Mouse (Mus musculus): ENCODE data around the gene Nsun7. TPM values are rescaled to one million over a fixed set of nuclear protein-coding genes. Genes with fewer than 3 reads are reported as not detected.

Gene Nsun7
- polyA plus RNA-seq, 1 experiment from 2014 or later, result 0.26 TPM

GRCm38 (mm10) chr5:66340356-66341102, 80.8 kb downstream of the Nsun7 start:
- Histone ChIP-seq H3K27ac (ENCODE audit: low read length) (no peak overlapping the region), H3K9me3 (replicated peaks; ENCODE audit: control insufficient read depth, low read length) (no peaks in the 10 kb centered on the region), H3K27me3 (ENCODE audit: control insufficient read depth, insufficient read depth, low read length) (no peaks in the 10 kb centered on the region), H3K36me3 (ENCODE audit: control insufficient read depth, insufficient read depth, low read length) (no peaks in the 10 kb centered on the region), H3K4me1 (ENCODE audit: control insufficient read depth, insufficient read depth, low read length) (peaks cover 10% of the 10 kb centered on the region), H3K4me3 (replicated peaks; ENCODE audit: low read length) (no peak overlapping the region), H3K4me2 (ENCODE audit: low read depth, low read length) (no peak overlapping the region), H3K9ac (ENCODE audit: low read length) (no peak overlapping the region)
- 63% methylated on average over 17 of the region's 17 CpGs for WGBS
- ATAC-seq (ENCODE audit: insufficient read depth, low FRiP score), result no peak

GRCm38 (mm10) chr5:66341848-66342247, 82.2 kb downstream of the Nsun7 start:
- no peaks in the 10 kb centered on the region for H3K9me3 ChIP-seq (replicated peaks; ENCODE audit: control insufficient read depth, low read length)
- no peak overlapping the region for H3K9ac ChIP-seq (ENCODE audit: low read length)
- H3K36me3 ChIP-seq (ENCODE audit: control insufficient read depth, insufficient read depth, low read length), result no peaks in the 10 kb centered on the region
- peak; percentile 38; the same call in 1 of the 2 replicates for ATAC-seq (ENCODE audit: insufficient read depth, low FRiP score)
- H3K27ac ChIP-seq (ENCODE audit: low read length), result no peak overlapping the region
- H3K4me1 ChIP-seq (ENCODE audit: control insufficient read depth, insufficient read depth, low read length), result peaks cover 10% of the 10 kb centered on the region
- H3K27me3 ChIP-seq (ENCODE audit: control insufficient read depth, insufficient read depth, low read length), result no peaks in the 10 kb centered on the region
- 45% methylated on average over 10 of the region's 10 CpGs for WGBS
- no peak overlapping the region for H3K4me3 ChIP-seq (replicated peaks; ENCODE audit: low read length)
- no peak overlapping the region for H3K4me2 ChIP-seq (ENCODE audit: low read depth, low read length)

- H3K9me3 ChIP-seq (replicated peaks; ENCODE audit: control insufficient read depth, low read length), result no peaks in the 10 kb centered on the region
- H3K4me3 ChIP-seq (replicated peaks; ENCODE audit: low read length), result no peak overlapping the region
- no peaks in the 10 kb centered on the region for H3K27me3 ChIP-seq (ENCODE audit: control insufficient read depth, insufficient read depth, low read length)
- ATAC-seq (ENCODE audit: insufficient read depth, low FRiP score), result no peak
- H3K9ac ChIP-seq (ENCODE audit: low read length), result no peak overlapping the region
- H3K27ac ChIP-seq (ENCODE audit: low read length), result no peak overlapping the region
- peaks cover 7% of the 10 kb centered on the region for H3K4me1 ChIP-seq (ENCODE audit: control insufficient read depth, insufficient read depth, low read length)
- no peak overlapping the region for H3K4me2 ChIP-seq (ENCODE audit: low read depth, low read length)
- H3K36me3 ChIP-seq (ENCODE audit: control insufficient read depth, insufficient read depth, low read length), result no peaks in the 10 kb centered on the region
- 72% methylated on average over 9 of the region's 9 CpGs for WGBS
Measured at GRCm38 (mm10) chr5:66342285-66342684, 82.6 kb downstream of the Nsun7 start.

DNA sequence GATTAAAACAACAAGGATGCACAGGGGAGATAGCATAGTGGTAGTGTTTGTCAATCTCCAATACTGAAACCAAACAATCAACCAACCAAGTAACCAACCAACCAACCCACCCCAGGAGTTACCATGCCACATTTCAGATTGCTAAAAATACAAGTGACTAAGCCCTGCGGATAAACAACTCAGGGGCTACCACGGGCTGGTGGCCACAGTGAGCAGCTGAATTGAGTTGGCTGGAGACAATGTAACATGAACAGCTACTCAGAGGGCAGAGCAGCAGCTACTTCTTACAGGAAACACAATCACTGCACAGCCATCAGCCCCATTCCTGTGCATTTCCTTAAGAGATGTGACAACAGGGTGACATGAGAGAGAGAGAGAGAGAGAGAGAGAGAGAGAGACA, 84.5 kb downstream of the Nsun7 start:
- ATAC-seq (ENCODE audit: insufficient read depth, low FRiP score), result no peak
- Histone ChIP-seq H3K4me2 (ENCODE audit: low read depth, low read length) (no peak overlapping the region), H3K9me3 (replicated peaks; ENCODE audit: control insufficient read depth, low read length) (no peaks in the 10 kb centered on the region), H3K27ac (ENCODE audit: low read length) (no peak overlapping the region), H3K27me3 (ENCODE audit: control insufficient read depth, insufficient read depth, low read length) (no peaks in the 10 kb centered on the region), H3K9ac (ENCODE audit: low read length) (no peak overlapping the region), H3K36me3 (ENCODE audit: control insufficient read depth, insufficient read depth, low read length) (no peaks in the 10 kb centered on the region), H3K4me3 (replicated peaks; ENCODE audit: low read length) (no peak overlapping the region), H3K4me1 (ENCODE audit: control insufficient read depth, insufficient read depth, low read length) (peaks cover 6% of the 10 kb centered on the region)
- 79% methylated on average over 2 of the region's 2 CpGs for WGBS

DNA sequence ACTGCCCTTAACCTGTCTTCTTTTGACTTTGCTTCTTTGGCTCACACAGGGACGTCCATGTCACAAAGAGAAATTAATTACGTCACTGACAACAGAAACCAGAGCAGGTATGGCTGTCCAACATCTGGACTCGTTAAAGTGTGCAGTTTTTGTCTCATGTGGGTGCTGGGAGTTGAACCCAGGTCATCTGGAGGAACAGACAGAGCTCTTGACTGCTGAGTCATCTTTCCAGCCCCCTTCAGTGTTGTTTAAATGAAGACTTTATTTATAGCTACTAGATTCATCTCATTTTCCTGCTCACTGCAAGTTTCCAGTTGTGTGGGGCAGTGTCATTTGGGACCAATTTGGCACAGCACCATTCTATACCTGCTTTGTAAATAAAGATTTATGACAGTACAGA, 85.4 kb downstream of the Nsun7 start:
- 46% methylated on average over 3 of the region's 3 CpGs for WGBS
- H3K27ac ChIP-seq (ENCODE audit: low read length), result no peak overlapping the region
- H3K9ac ChIP-seq (ENCODE audit: low read length), result no peak overlapping the region
- H3K9me3 ChIP-seq (replicated peaks; ENCODE audit: control insufficient read depth, low read length), result no peaks in the 10 kb centered on the region
- H3K4me2 ChIP-seq (ENCODE audit: low read depth, low read length), result no peak overlapping the region
- no peak for ATAC-seq (ENCODE audit: insufficient read depth, low FRiP score)
- H3K4me1 ChIP-seq (ENCODE audit: control insufficient read depth, insufficient read depth, low read length), result peaks cover 6% of the 10 kb centered on the region
- H3K27me3 ChIP-seq (ENCODE audit: control insufficient read depth, insufficient read depth, low read length), result no peaks in the 10 kb centered on the region
- no peaks in the 10 kb centered on the region for H3K36me3 ChIP-seq (ENCODE audit: control insufficient read depth, insufficient read depth, low read length)
- H3K4me3 ChIP-seq (replicated peaks; ENCODE audit: low read length), result no peak overlapping the region

DNA sequence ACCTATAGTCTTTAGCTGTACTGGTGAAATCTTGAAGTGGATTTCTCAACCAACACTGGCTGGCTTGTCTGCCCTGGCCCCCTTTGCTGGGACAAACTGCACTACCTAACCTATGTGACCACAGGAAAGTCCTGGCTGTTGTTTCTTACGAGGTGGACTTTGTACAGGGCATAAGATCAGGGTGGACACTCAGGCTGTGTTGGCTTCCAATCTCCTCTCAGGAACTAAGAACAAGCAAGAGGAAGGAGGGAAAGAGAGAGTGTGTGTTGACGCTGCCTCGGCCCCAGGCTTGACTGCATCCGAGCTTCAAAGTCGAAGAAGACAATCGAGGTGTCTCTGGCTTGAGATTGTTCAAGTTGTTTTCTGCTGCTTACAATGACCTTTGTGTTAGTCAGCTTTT, 87.1 kb downstream of the Nsun7 start:
- Histone ChIP-seq H3K27me3 (ENCODE audit: control insufficient read depth, insufficient read depth, low read length) (no peaks in the 10 kb centered on the region), H3K9ac (ENCODE audit: low read length) (no peak overlapping the region), H3K36me3 (ENCODE audit: control insufficient read depth, insufficient read depth, low read length) (no peaks in the 10 kb centered on the region), H3K4me2 (ENCODE audit: low read depth, low read length) (no peak overlapping the region), H3K4me3 (replicated peaks; ENCODE audit: low read length) (no peak overlapping the region), H3K27ac (ENCODE audit: low read length) (no peak overlapping the region), H3K9me3 (replicated peaks; ENCODE audit: control insufficient read depth, low read length) (no peaks in the 10 kb centered on the region), H3K4me1 (ENCODE audit: control insufficient read depth, insufficient read depth, low read length) (peaks cover 6% of the 10 kb centered on the region)
- ATAC-seq (ENCODE audit: insufficient read depth, low FRiP score), result no peak
- 72% methylated on average over 6 of the region's 6 CpGs for WGBS

Other genes with a start within 250 kb of the Nsun7 start
- gene Rbm47, start 86.8 kb upstream of the Nsun7 start, polyA plus RNA-seq (2015; fragmentation: Nextera tagmentation; extraction: Ambion mirVana), result 79.1 and 84.6 TPM in 2 replicates